Mouse (Mus musculus) neural tube, embryonic 14.5 days (tissue): ENCODE results near the gene Snd1. TPM values are rescaled to one million over a fixed set of nuclear protein-coding genes. Genes with fewer than 3 reads are reported as not detected.

ENCODE experiments used
- ATAC-seq: fragments of 200-750 bp; cut with Nextera tagmentation; 2 replicates; pipeline ENCODE4 v1.8.0; 2017; ENCODE audit warnings: low read depth, mild to moderate bottlenecking, moderate TSS enrichment, moderate library complexity
- H3K27ac ChIP-seq: fragments of 300-500 bp; sonication (generic); 2 replicates; pipeline ENCODE4 v1.5.1; 2014; ENCODE audit warnings: low read depth, mild to moderate bottlenecking, control low read depth, low read length, moderate library complexity, mixed read lengths
- H3K27me3 ChIP-seq: fragments of 300-500 bp; sonication (generic); 2 replicates; pipeline ENCODE4 v1.6.1; 2014; ENCODE audit warnings: low read length; ENCODE audit not compliant: control insufficient read depth, insufficient read depth
- H3K36me3 ChIP-seq: fragments of 300-500 bp; sonication (generic); 2 replicates; pipeline ENCODE4 v1.6.1; 2014; ENCODE audit warnings: low read length, mixed read lengths; ENCODE audit not compliant: control insufficient read depth, insufficient read depth
- H3K4me1 ChIP-seq: fragments of 300-500 bp; sonication (generic); 2 replicates; pipeline ENCODE4 v1.6.1; 2014; ENCODE audit warnings: low read length; ENCODE audit not compliant: control insufficient read depth, insufficient read depth
- H3K4me2 ChIP-seq: fragments of 300-500 bp; sonication (generic); 2 replicates; pipeline ENCODE4 v1.6.1; 2014; ENCODE audit warnings: mild to moderate bottlenecking, low read depth, low read length, control low read depth
- H3K4me3 ChIP-seq: fragments of 300-500 bp; sonication (generic); 2 replicates; pipeline ENCODE4 v1.5.1; 2014; ENCODE audit warnings: low read depth, low read length, control low read depth, mixed read lengths
- H3K9ac ChIP-seq: fragments of 300-500 bp; sonication (generic); replicated peaks from 2 replicates; pipeline ENCODE4 v1.6.1; 2014; ENCODE audit warnings: low read depth, mild to moderate bottlenecking, control low read depth, low read length, mixed read lengths
- H3K9me3 ChIP-seq: fragments of 300-500 bp; sonication (generic); 2 replicates; pipeline ENCODE4 v1.6.1; 2016; ENCODE audit warnings: low read length; ENCODE audit not compliant: control insufficient read depth
- WGBS: fragments of 180-500 bp; shearing (Covaris S2); extraction: QIAGEN DNeasy Blood & Tissue Kit; methylation state at CpG from one replicate; pipeline ENCODE4 v1.1.7; 2014; 5-methylcytosine and 5-hydroxymethylcytosine counted together
- polyA plus RNA-seq: library from polyadenylated mRNA; unstranded; fragments of >200 nt; fragmentation: Nextera tagmentation; extraction: Ambion mirVana; gene quantifications from 2 replicates; pipeline ENCODE4 v1.2.1, GENCODE M21; 2014

Snd1 gene
- polyA plus RNA-seq, 1 experiment from 2014 or later = 73.8 TPM

DNA sequence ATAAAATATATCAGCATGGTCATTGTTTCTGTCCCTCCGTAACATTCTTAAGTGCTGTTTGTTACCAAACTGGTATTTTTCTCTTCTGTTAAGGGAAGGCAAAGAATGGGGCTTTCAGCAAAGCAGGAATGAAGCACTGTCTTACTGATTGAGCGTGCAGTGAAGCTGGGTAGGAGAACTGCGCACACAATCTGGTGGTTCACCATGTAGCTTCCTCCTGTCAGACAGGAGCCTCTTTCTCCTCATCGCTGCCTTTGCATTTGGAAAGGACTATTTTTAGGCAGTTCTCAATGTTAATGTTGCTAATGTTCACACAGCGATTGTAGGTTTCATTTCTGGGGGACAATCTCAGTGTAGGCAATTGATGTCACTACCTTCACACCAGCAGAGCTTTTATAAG, 194.3 kb downstream of the Snd1 start:
- H3K27ac ChIP-seq = no peak overlapping the region
- WGBS = 90% methylated on average over 5 of the region's 5 CpGs
- no peak for ATAC-seq

DNA sequence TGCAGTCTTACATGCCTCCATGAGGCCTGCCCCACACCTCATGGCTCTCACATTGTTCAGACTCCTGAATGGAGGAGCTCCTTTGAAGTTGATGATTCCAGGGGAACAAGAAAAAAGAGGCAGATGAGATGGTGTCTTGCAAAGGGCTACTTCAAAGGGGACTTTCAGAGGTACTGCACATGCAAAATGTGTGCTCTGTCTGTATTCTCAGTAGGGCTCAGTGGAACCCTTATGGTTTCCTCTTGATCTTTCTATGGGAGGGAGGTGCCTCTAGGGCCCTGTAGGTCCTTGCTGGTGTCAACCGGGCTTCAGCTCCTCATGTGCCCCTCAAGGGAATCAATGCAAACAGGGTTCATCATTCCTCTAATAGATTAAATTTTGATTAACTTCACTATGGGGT, 197.4 kb downstream of the Snd1 start:
- Histone ChIP-seq H3K9ac (no peak overlapping the region), H3K36me3 (no peaks in the 10 kb centered on the region), H3K27me3 (no peaks in the 10 kb centered on the region), H3K4me3 (no peak overlapping the region), H3K27ac (no peak overlapping the region), H3K4me1 (no peaks in the 10 kb centered on the region), H3K4me2 (no peak overlapping the region), H3K9me3 (no peaks in the 10 kb centered on the region)
- no peak for ATAC-seq
- WGBS = 40% methylated on average over 1 of the region's 1 CpGs

More for the DNA sequence above, 194.3 kb downstream of the Snd1 start:
- H3K9me3 ChIP-seq = no peaks in the 10 kb centered on the region
- no peaks in the 10 kb centered on the region for H3K4me1 ChIP-seq
- H3K27me3 ChIP-seq = no peaks in the 10 kb centered on the region
- H3K9ac ChIP-seq = no peak overlapping the region
- H3K4me2 ChIP-seq = no peak overlapping the region
- H3K4me3 ChIP-seq = no peak overlapping the region
- H3K36me3 ChIP-seq = no peaks in the 10 kb centered on the region

DNA sequence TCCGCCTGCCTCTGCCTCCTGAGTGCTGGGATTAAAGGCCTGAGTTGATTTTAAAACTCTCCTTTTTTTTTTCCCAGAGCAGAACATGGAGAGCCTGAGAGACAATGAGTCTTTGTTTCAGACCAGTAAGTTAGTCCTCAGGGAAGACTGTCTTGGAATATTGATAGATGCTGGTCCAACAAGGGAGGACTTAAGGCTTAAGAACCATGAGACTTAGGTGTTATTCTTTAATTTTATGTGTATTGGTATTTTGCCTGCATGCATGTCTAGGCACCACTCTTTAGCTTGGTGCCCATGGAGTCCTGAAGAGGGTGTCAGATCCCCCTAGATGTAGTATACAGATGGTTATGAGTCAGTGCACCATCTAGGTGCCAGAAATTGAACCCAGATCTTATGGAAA, 199.7 kb downstream of the Snd1 start:
- H3K4me2 ChIP-seq = no peak overlapping the region
- WGBS = 96% methylated on average over 1 of the region's 1 CpGs
- H3K9ac ChIP-seq = no peak overlapping the region
- H3K27me3 ChIP-seq = no peaks in the 10 kb centered on the region
- H3K4me1 ChIP-seq = no peaks in the 10 kb centered on the region
- no peak overlapping the region for H3K27ac ChIP-seq
- H3K9me3 ChIP-seq = no peaks in the 10 kb centered on the region
- H3K4me3 ChIP-seq = no peak overlapping the region
- ATAC-seq = no peak
- H3K36me3 ChIP-seq = no peaks in the 10 kb centered on the region

DNA sequence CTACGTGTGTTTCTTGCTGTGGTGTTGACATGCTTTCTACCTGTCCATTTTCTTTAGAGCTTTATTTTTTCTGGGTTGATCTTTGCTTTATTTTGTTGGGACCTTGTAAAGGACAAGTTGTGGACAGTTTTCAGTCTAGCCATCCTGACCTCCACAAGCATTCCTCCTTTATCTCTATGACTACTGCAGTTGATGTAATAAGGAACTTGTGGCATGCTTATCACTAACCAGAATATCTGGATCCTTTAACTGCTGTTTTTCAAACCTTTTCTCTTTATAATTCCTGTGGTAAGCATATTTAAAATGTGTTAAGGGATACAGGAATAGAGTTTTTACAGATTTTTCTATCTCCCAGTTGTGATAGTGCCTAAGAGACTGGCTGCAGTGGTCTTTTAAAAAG, 204.0 kb downstream of the Snd1 start:
- ATAC-seq = no peak
- no peaks in the 10 kb centered on the region for H3K4me1 ChIP-seq
- WGBS = 92% methylated on average over 1 of the region's 1 CpGs

DNA sequence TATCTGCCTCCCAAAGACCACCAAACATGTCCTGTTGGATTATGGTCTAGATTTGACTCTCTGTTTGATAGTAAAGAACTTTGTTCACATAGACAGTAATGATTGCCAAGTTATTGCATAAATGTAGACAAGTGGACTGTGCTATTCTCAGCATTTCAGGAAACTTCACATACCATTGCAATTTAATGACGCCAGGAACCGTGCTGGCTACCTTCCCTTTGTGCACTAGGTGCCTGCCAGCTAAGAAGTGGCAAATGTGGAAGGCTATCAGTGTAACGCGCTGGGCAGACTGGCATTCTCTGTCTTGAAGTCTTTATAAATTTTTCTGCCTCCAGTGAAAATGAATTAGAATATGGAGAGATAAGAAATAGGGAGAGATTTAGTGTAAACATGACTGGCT, 205.6 kb downstream of the Snd1 start:
- Histone ChIP-seq H3K4me2 (no peak overlapping the region), H3K27me3 (no peaks in the 10 kb centered on the region), H3K36me3 (no peaks in the 10 kb centered on the region), H3K9me3 (no peaks in the 10 kb centered on the region), H3K27ac (no peak overlapping the region), H3K4me3 (no peak overlapping the region), H3K9ac (no peak overlapping the region), H3K4me1 (no peaks in the 10 kb centered on the region)
- no peak for ATAC-seq
- WGBS = 79% methylated on average over 4 of the region's 4 CpGs

More for the DNA sequence above, 204.0 kb downstream of the Snd1 start:
- H3K27ac ChIP-seq = no peak overlapping the region
- no peaks in the 10 kb centered on the region for H3K9me3 ChIP-seq
- no peaks in the 10 kb centered on the region for H3K36me3 ChIP-seq
- no peak overlapping the region for H3K4me3 ChIP-seq
- H3K27me3 ChIP-seq = no peaks in the 10 kb centered on the region
- H3K4me2 ChIP-seq = no peak overlapping the region
- H3K9ac ChIP-seq = no peak overlapping the region

DNA sequence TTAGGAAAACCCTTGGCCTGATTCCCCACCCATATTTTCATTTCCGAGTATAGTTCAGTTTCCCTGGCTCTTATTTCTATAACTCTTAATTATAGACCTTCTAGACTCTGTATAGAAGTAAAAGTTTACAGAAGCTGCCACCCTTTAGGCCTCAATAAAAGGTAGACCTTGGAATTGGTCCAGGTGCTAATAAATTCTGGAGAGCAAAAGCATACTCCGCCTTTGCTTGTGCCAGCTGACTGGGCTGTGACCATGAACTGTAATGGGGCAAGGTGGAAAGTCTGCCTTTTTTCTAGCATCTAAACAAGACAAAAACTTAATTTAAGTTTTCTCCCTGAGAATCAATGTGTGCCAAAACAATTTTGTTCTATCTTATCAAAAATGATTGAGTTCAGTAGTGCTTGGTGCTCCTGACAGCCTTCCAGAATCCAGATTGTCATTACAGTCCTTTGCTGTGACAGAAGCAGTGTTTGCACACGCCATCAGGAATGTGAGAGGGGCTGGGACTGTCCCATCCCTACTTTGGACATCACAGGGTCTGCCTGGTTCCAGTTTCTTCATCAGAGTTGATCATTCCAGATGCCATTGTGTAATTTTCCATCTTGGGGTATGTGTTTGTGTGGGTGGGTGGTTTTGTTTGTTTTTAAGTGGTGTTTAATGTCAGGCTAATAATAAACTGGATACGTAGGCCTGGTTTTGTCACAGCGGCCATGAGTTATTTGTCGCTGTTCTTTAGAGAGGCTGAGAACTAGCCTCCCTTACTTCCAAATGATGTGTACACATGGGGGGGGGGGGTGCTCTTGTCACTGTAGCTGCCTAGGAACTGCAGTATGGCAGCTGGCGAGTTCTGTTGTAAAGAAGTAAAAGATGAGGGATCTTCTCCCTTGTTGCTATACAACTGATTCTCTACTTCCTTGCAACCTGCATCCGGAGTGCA, 206.8 kb downstream of the Snd1 start:
- no peaks in the 10 kb centered on the region for H3K9me3 ChIP-seq
- no peak overlapping the region for H3K4me2 ChIP-seq
- H3K27me3 ChIP-seq = no peaks in the 10 kb centered on the region
- no peaks in the 10 kb centered on the region for H3K36me3 ChIP-seq
- no peak overlapping the region for H3K9ac ChIP-seq
- H3K27ac ChIP-seq = no peak overlapping the region
- H3K4me1 ChIP-seq = no peaks in the 10 kb centered on the region
- 73% methylated on average over 8 of the region's 8 CpGs for WGBS
- ATAC-seq = no peak
- no peak overlapping the region for H3K4me3 ChIP-seq

DNA sequence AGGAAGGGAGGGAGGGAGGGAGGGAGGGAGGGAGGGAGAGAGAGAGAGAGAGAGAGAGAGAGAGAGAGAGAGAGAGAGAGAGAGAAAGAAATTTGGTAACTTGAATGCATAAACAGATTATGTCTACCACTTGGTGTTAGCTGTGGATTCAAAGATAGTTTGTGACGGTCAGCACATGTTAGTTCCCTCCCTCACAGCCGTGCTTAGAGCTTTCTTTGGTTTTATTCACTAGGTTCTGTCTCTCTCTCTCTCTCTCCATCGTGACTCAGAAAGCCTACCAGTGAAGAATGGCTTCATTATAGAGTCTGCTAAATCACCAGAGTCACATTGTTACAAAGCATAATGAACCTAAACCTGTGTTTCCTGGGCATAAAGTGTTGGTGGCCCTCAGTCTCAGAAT, 210.1 kb downstream of the Snd1 start:
- WGBS = 24% methylated on average over 3 of the region's 3 CpGs
- Histone ChIP-seq H3K27ac (no peak overlapping the region), H3K9me3 (no peaks in the 10 kb centered on the region), H3K4me1 (no peaks in the 10 kb centered on the region), H3K4me2 (no peak overlapping the region), H3K9ac (no peak overlapping the region), H3K27me3 (no peaks in the 10 kb centered on the region), H3K36me3 (no peaks in the 10 kb centered on the region), H3K4me3 (no peak overlapping the region)
- ATAC-seq = no peak

DNA sequence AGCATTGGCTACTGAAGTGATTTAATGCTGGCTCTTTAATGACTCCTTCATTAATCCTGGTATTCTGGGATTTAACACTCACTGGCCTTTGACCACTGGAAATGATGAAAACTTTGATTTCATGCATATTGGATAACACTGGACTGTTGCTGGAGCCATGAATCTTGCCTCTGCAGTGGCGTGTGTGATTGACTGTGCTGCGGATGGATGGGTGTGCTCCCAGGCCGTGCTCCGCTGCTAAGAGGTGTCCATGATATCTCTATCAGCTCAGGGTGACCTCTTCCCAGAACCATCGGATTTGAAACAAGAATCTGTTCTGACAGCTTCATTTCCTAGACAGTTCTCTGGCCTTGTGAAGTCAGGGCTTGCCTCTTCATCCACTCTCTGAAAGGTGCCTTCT, 210.8 kb downstream of the Snd1 start:
- H3K9ac ChIP-seq = no peak overlapping the region
- no peaks in the 10 kb centered on the region for H3K4me1 ChIP-seq
- WGBS = 83% methylated on average over 5 of the region's 5 CpGs
- H3K27ac ChIP-seq = no peak overlapping the region
- ATAC-seq = no peak
- H3K4me2 ChIP-seq = no peak overlapping the region
- H3K27me3 ChIP-seq = no peaks in the 10 kb centered on the region
- H3K9me3 ChIP-seq = no peaks in the 10 kb centered on the region
- H3K4me3 ChIP-seq = no peak overlapping the region
- no peaks in the 10 kb centered on the region for H3K36me3 ChIP-seq

DNA sequence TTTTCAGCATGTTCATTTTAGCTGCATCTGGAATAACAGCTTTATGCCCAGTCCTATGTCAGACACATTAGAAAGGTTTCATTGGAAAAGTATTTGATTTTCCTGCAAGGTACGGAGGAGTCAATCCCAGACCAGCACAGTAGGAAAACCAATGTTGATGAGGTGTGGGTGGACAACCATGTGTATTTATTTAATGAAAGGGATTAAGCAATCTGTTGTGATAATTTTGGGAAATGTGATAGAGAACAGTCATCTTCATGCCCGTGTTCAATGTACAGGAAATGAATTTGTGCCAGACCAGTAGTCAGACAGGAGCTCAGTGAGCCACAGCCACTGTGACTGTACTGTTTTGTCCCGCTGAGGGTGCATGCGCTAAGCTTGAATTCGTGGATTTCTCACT, 212.8 kb downstream of the Snd1 start:
- Histone ChIP-seq H3K36me3 (no peaks in the 10 kb centered on the region), H3K27me3 (no peaks in the 10 kb centered on the region), H3K27ac (no peak overlapping the region), H3K9ac (no peak overlapping the region), H3K4me1 (no peaks in the 10 kb centered on the region), H3K4me2 (no peak overlapping the region), H3K9me3 (no peaks in the 10 kb centered on the region), H3K4me3 (no peak overlapping the region)
- WGBS = 89% methylated on average over 5 of the region's 5 CpGs
- no peak for ATAC-seq
